Comparison of ENCODE assay signal across 25 mouse cellular contexts in the genomic region with DNA sequence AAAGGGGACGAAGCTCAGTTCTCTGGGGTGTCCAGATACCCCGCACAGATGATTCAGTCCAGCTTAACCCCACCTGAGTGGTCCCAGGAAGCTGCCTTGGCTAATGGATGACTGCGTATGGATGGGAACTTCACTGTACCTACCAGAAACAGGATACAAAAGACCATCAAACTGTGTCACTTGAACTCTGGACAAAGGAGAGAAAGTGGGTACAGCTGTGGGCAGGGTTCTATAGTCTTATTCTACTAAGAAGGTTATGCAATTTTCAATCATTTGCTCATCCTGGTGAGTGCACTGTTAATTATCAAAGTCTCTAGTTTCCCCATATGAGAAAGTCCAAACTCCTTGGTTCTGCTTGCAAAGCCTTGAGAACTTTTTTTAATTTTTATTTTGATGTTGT. TPM values are rescaled to one million over a fixed set of nuclear protein-coding genes. Genes with fewer than 3 reads are reported as not detected.
"Had no signal": no experiment of that assay in that cellular context is flagged by ENCODE, and none has a peak within 500 bp of the region (broad histone marks: within the 10 kb centered on the region; RNA-seq: fewer than 3 reads in every experiment).

No protein-coding gene starts in this region.

- H3K36me3 ChIP-seq: heart, embryonic 13.5 days; heart, embryonic 15.5 days; hindbrain, embryonic 13.5 days; hindbrain, embryonic 15.5 days; limb, embryonic 10.5 days; limb, embryonic 12.5 days; liver, embryonic 13.5 days; liver, embryonic 15.5 days had no signal

- H3K4me3 ChIP-seq: heart, adult 2 months; heart, embryonic 13.5 days; heart, embryonic 15.5 days; hindbrain, embryonic 13.5 days; hindbrain, embryonic 15.5 days; layer of hippocampus, adult 2 months; left cerebral cortex, adult 2 months; limb, embryonic 10.5 days; limb, embryonic 12.5 days; liver, embryonic 13.5 days; liver, embryonic 15.5 days had no signal

- H3K27me3 ChIP-seq: hindbrain, embryonic 13.5 days; hindbrain, embryonic 15.5 days; limb, embryonic 12.5 days; liver, embryonic 13.5 days; liver, embryonic 15.5 days had no signal

- DNase-seq: forebrain, postnatal 0 days; gastrocnemius, postnatal 14 days; gastrocnemius, postnatal 36 days; heart, adult 11 months; heart, adult 2 months; heart, postnatal 14 days; heart, postnatal 36 days; liver; liver, embryonic 13.5 days; liver, postnatal 0 days had no signal

- ATAC-seq: forebrain, postnatal 0 days; hindbrain, postnatal 0 days; intestine, embryonic 16.5 days; liver, postnatal 0 days had no signal

- H3K4me2 ChIP-seq: heart, embryonic 11.5 days; heart, embryonic 13.5 days; heart, embryonic 15.5 days; hindbrain, embryonic 13.5 days; hindbrain, embryonic 15.5 days; limb, embryonic 12.5 days; liver, embryonic 11.5 days; liver, embryonic 13.5 days; liver, embryonic 15.5 days had no signal

- H3K27ac ChIP-seq: heart, adult 2 months; heart, embryonic 13.5 days; heart, embryonic 15.5 days; hindbrain, embryonic 13.5 days; hindbrain, embryonic 15.5 days; hindbrain, postnatal 0 days; kidney, postnatal 0 days; layer of hippocampus, adult 2 months; left cerebral cortex, adult 2 months; limb, embryonic 10.5 days; limb, embryonic 12.5 days; liver, embryonic 13.5 days; liver, embryonic 15.5 days had no signal

- H3K9me3 ChIP-seq: heart, embryonic 13.5 days; heart, embryonic 15.5 days; hindbrain, embryonic 13.5 days; hindbrain, embryonic 15.5 days; limb, embryonic 10.5 days; limb, embryonic 12.5 days; liver, embryonic 13.5 days; liver, embryonic 15.5 days had no signal

- H3K4me1 ChIP-seq: heart, embryonic 13.5 days; heart, embryonic 15.5 days; hindbrain, embryonic 13.5 days; hindbrain, embryonic 15.5 days; limb, embryonic 10.5 days; limb, embryonic 12.5 days; liver, embryonic 13.5 days; liver, embryonic 15.5 days had no signal

- H3K9ac ChIP-seq: forebrain, postnatal 0 days; heart, embryonic 13.5 days; heart, embryonic 15.5 days; hindbrain, embryonic 13.5 days; hindbrain, embryonic 15.5 days; limb, embryonic 12.5 days; liver, embryonic 13.5 days; liver, embryonic 15.5 days; liver, postnatal 0 days had no signal

RNA-seq across cellular contexts. Expression of gene Slc6a20a, which starts 45.7 kb away (rescaled TPM):
- polyA plus RNA-seq: heart, embryonic 11.5 days; heart, embryonic 13.5 days; heart, embryonic 15.5 days; heart, postnatal 0 days; limb, embryonic 12.5 days had no signal
